Mouse (Mus musculus) T-cell, adult 2 months (primary cell): ENCODE data around the gene Adprh.
"Not testable (repeated sequence)": the region's sequence is repeated elsewhere in the genome, so short reads cannot be mapped to it uniquely, and the experiment has no call there.

ENCODE experiments used
- DNase-seq: peaks from one replicate; pipeline ENCODE4 v3.0.0; 2022; ENCODE audit warnings: low spot score

Gene Adprh

GRCm38 (mm10) chr16:38467091-38467916 is 14.8 kb upstream of the Adprh start:
- no peak for DNase-seq

GRCm38 (mm10) chr16:38466089-38466488 is 13.6 kb upstream of the Adprh start:
- DNase-seq, result no peak

DNA sequence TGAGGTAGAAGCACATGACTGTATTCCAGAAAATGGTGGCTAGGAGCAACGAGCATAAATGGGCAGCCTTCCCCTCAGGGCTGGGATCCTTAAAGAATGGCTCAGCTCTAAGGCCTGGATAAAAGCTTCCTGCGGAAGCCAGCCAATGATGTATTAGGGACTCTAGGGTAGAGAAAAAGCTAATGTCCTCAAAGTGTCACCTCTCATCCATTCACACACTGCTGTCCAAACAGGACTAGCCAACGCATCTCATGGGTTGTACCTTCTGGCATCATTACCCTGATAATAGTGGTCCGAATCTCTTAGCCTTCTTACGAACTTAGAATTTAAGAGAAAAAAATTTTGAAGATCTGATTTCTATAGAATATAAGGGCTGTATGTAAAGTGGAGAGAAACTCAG is 10.8 kb upstream of the Adprh start:
- DNase-seq, result no peak

- DNase-seq, result no peak
Observed at GRCm38 (mm10) chr16:38462161-38462560, 9.7 kb upstream of the Adprh start.

- no peak for DNase-seq
Observed at GRCm38 (mm10) chr16:38461749-38462148, 9.2 kb upstream of the Adprh start.

DNA sequence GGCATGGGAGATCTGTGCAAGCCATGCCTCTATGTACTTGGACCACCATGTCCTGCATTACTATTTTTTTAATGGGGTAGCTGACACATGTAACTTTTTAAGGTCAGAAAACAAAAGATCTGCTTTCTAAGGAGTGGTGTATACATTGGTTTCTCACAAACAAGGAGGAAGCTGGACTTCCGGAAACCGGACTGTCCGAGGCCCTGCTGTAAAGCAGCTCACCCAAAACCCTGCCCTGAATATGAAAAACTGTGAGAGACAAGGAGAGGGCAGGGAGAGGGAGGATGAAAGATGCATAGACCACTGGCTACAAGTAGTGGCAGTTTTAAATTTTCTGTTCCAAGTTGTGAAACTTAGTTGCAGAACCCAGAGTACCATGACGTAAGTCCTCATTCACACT is 7.5 kb upstream of the Adprh start:
- DNase-seq, result no peak

GRCm38 (mm10) chr16:38458600-38459280 is 6.2 kb upstream of the Adprh start:
- no peak for DNase-seq

DNA sequence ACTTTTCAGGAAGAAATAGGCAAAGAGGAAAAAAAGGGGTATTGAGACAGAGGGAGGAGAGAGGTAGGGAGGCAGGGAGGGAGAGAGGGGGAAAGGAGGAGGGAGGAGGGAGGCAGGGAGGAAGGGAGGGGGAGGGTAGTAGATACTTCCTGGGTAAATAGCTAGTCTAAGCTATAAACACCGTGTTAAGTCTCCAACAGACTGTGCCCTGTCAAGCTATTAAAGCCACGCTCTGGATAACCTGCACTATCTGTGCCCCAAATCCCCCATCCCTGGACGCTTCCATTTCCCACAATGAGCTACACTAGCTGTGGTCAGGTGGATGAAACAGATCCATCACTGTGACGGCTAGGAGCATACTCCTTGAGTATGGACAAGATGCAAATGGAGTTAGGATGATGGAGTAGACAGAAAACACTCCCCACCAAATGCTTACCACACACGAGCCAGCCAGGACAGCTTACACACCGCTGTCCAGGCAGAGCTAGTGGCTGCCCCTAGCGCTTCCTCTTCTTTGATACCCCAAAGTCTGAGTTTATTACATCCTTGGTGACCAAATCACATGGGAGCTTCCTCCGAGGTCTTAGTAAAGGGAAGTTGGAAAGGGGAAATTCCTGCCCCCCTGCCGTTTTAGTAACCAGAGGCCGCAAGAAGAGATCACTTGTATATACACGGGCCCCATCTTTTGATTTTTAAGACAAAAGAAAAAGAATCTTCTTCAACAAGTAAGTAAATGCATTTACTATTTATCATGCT is 4.5 kb upstream of the Adprh start:
- DNase-seq, result no peak

DNA sequence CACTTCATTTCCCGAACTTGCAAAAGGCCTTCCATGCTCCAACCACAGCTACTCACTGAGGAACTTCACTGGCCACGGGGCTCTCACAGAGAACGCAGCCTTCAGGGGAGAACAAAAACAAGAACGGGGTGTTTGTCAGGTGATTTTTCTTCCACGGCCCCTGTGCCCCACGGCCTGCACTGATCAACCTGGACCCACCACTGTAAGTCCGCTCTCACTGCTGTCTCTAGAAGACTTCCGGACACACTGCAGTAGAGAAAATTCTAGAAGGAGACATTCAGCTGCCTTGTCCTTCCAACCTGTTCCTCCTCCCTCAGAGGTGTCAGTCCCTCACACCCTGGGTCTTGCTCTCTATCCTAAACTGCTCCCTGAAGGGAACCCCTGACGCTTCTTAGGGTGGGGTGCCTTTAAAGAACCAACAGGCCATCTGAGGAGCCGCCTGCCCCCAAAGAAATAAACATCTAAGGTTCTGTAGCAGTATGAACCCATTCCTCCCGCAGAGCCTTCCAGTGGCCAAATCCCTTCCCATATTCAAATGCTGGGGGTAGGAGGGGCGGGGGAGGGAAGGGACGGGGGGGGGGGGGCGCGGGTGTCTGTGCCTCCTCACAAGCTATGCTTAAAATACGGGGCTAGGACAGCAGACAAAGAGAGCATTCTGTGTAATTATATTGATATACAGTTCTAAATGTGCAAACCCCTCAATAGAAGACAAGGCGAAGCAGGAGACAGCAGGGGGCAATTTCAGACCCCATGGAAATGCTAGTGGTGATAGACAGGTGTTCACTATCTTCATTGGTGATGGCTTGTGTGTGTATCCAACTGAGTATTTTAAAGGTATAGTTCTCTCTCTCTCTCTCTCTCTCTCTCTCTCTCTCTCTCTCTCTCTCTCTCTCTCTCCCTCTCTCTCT is 3.3 kb upstream of the Adprh start, which contains the start of gene Cd80:
TSS of gene Cd80 (plus strand) at position 51 of the 908 bp plus-strand sequence.
- DNase-seq, result no peak

GRCm38 (mm10) chr16:38454533-38455254 is 2.2 kb upstream of the Adprh start:
- no peak for DNase-seq

GRCm38 (mm10) chr16:38453952-38454351 is 1.4 kb upstream of the Adprh start:
- no peak for DNase-seq

DNA sequence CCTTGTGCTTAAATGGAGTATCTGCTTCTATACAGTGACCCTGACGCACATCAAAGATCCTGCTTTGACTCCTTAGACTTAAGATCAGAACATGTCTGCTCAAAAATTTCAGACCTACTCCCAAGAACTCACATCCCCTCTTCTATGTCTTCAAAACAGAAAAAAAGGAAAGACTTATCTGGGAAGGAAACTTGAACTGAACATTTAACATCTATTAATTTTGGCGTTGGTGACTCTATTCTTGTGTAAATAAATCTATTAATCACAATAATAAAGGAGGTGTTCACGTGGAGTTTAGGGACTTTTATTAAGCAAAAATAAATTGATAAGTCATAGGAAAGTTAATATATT is 675 bp upstream of the Adprh start:
- DNase-seq, result no peak

DNA sequence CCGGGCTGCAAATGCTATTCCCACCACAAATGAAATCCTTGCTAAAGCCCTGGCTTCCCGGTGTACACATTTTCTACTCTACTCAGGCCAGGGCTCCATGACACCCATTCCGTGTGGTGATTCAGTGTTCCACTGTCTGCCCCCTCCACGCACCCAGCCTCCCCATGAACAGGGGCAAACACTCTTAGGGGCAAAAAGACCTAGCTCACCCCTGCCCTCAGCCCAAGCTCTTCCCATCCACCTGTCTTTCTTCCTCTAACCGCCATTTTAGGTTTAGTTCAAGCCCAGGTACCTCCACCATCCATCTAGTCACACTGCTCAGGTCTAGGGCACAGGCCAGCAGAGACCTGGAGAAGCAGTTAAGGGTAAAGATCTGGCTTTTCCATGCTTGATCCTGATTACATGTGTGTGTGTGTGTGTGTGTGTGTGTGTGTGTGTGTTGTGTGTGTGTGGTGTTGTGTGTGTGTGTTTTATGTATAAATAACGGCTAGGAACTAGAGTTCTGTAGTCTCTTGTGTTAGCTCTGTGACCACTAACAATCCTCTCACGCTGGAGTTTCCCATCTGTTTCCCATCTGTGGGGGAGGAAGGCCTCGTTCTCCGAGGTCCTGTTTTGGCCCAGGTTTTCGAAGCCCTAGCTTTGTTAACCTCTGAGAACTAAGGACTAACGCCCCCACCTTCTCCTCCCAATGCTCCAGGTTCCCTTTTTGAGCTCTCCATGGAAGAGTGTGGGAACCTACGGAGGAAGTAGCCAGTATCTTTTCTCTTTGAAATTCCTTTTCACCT is 890 bp downstream of the Adprh start:
- no peak for DNase-seq

DNA sequence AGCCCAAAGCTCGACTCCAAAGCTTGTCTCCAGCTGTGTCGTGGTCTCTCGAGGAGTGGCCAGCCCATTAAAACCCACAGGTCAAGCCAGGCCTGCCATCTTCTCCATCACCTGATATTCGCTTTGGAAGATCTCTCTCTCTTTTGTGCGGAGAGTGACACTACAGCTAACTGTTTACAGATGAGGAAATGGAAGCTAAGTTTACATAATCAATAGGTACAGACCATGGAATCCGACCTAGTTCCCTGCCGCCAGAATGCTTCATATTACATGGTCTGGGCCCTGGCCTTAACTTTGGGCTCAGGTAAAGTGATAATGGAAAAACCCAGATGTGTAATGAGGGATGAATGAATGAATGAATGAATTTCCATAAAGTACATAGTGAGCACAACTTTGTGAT is 1.8 kb downstream of the Adprh start:
- DNase-seq, result no peak

- DNase-seq, result no peak
Observed at GRCm38 (mm10) chr16:38448458-38448857, 4.0 kb downstream of the Adprh start.

DNA sequence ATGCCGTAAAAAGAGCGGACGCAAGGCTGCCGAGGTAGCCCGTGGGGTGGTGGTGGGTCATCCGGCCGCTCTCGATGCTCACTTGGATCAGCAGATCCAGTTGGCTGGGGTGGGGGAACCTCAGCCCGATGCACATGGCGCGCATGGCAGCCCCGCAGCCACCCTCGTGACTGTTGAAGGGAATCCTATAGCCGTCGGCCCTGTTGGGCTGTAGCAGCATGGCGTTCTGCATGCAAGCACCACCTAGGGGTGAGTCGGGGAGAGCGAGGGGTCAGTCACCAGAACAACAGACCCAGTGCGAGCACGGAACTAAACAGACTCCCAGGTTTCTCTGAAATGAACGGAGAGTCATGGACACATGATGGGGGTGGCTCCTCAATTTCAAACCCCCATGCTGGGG is 5.1 kb downstream of the Adprh start:
- no peak for DNase-seq

- DNase-seq, result not testable (repeated sequence)
Observed at GRCm38 (mm10) chr16:38446141-38446540, 6.4 kb downstream of the Adprh start.

GRCm38 (mm10) chr16:38445576-38445975 is 6.9 kb downstream of the Adprh start:
- DNase-seq, result no peak

GRCm38 (mm10) chr16:38445046-38445445 is 7.5 kb downstream of the Adprh start:
- no peak for DNase-seq

- no peak for DNase-seq
Observed at GRCm38 (mm10) chr16:38443721-38444464, 8.6 kb downstream of the Adprh start.
